Mouse (Mus musculus) limb, embryonic 15.5 days (tissue): ENCODE results near the gene Vmn2r32. TPM values are rescaled to one million over a fixed set of nuclear protein-coding genes. Genes with fewer than 3 reads are reported as not detected.
"Not testable (repeated sequence)": the region's sequence is repeated elsewhere in the genome, so short reads cannot be mapped to it uniquely, and the experiment has no call there.

ENCODE experiments used
- ATAC-seq: fragments of 200-750 bp; cut with Nextera tagmentation; 2 replicates; pipeline ENCODE4 v1.8.0; 2017; ENCODE audit warnings: low read depth, moderate TSS enrichment; ENCODE audit not compliant: insufficient number of reproducible peaks, low FRiP score, low TSS enrichment
- H3K27ac ChIP-seq: fragments of 300-500 bp; sonication (generic); 2 replicates; pipeline ENCODE4 v1.5.1; 2015; ENCODE audit warnings: moderate library complexity, mild to moderate bottlenecking, inconsistent platforms
- H3K27me3 ChIP-seq: fragments of 300-500 bp; sonication (generic); 2 replicates; pipeline ENCODE4 v1.6.1; 2015; ENCODE audit warnings: inconsistent platforms
- H3K36me3 ChIP-seq: fragments of 300-500 bp; sonication (generic); 2 replicates; pipeline ENCODE4 v1.6.1; 2015; ENCODE audit warnings: inconsistent platforms
- H3K4me1 ChIP-seq: fragments of 300-500 bp; sonication (generic); 2 replicates; pipeline ENCODE4 v1.6.1; 2015; ENCODE audit warnings: inconsistent platforms
- H3K4me2 ChIP-seq: fragments of 300-500 bp; sonication (generic); 2 replicates; pipeline ENCODE4 v1.6.1; 2015; ENCODE audit warnings: mild to moderate bottlenecking, inconsistent platforms
- H3K4me3 ChIP-seq: fragments of 300-500 bp; sonication (generic); 2 replicates; pipeline ENCODE4 v1.5.1; 2015; ENCODE audit warnings: mild to moderate bottlenecking, inconsistent platforms
- H3K9ac ChIP-seq: fragments of 300-500 bp; sonication (generic); 2 replicates; pipeline ENCODE4 v1.6.1; 2015; ENCODE audit warnings: inconsistent platforms
- H3K9me3 ChIP-seq: fragments of 300-500 bp; sonication (generic); 2 replicates; pipeline ENCODE4 v1.6.1; 2016; ENCODE audit warnings: inconsistent platforms
- WGBS: fragments of 180-500 bp; shearing (Covaris S2); methylation state at CpG from one replicate; pipeline ENCODE4 v1.1.7; 2015; 5-methylcytosine and 5-hydroxymethylcytosine counted together
- polyA plus RNA-seq: library from polyadenylated mRNA; unstranded; fragments of >200 nt; fragmentation: Nextera tagmentation; extraction: Ambion mirVana; gene quantifications from 2 replicates; pipeline ENCODE4 v1.2.1, GENCODE M21; 2015

Vmn2r32 gene
- not detected in 2 replicates for polyA plus RNA-seq

- H3K4me2 ChIP-seq, ATAC-seq, H3K9ac ChIP-seq, H3K4me3 ChIP-seq, H3K4me1 ChIP-seq, H3K27me3 ChIP-seq, H3K27ac ChIP-seq, H3K36me3 ChIP-seq, H3K9me3 ChIP-seq: not testable (repeated sequence)
- WGBS: 58% methylated on average over 2 of the region's 2 CpGs
Measured at GRCm38 (mm10) chr7:7479918-7480317, at the start of gene Vmn2r32. Gene Vmn2r32 (minus strand): TSS chr7:7480018.

Other genes starting within 250 kb of the Vmn2r32 start
- gene Vmn2r29, start 232.7 kb downstream of the Vmn2r32 start, polyA plus RNA-seq: 0.38 and 1.4 TPM in 2 replicates
- 4.4 and 4.6 TPM in 2 replicates for gene Gm45844, start 201.7 kb downstream of the Vmn2r32 start, polyA plus RNA-seq
- 56.4 and 57.0 TPM in 2 replicates for gene Clcn4, start 179.2 kb downstream of the Vmn2r32 start, polyA plus RNA-seq
- 0.04 TPM in 1 of 2 replicates, not detected in the other for gene Vmn2r30, start 142.4 kb downstream of the Vmn2r32 start, polyA plus RNA-seq
- 0.62 TPM in 1 of 2 replicates, not detected in the other for gene Gm45783, start 105.4 kb downstream of the Vmn2r32 start, polyA plus RNA-seq
- not detected in 2 replicates for gene Vmn2r31, start 80.3 kb downstream of the Vmn2r32 start, polyA plus RNA-seq
- not detected in 2 replicates for gene Vmn2r33, start 86.8 kb upstream of the Vmn2r32 start, polyA plus RNA-seq
- not detected in 2 replicates for gene Vmn2r34, start 209.5 kb upstream of the Vmn2r32 start, polyA plus RNA-seq